Mouse (Mus musculus) ES-E14 (cell line): ENCODE measurements around the gene Robo2. TPM values are rescaled to one million over a fixed set of nuclear protein-coding genes. Genes with fewer than 3 reads are reported as not detected.

ENCODE experiments used
- DNase-seq: peaks from one replicate; pipeline ENCODE4 v3.0.0-alpha.2; 2013; ENCODE audit warnings: low read depth, low spot score
- H3K27ac ChIP-seq: 2 replicates; pipeline ENCODE4 v1.5.1; 2012; ENCODE audit warnings: low read depth, mild to moderate bottlenecking, low read length, moderate library complexity, mixed read lengths; ENCODE audit not compliant: poor library complexity, insufficient read depth, severe bottlenecking
- H3K36me3 ChIP-seq: 2 replicates; pipeline ENCODE4 v1.6.1; 2012; ENCODE audit warnings: mild to moderate bottlenecking, low read length, moderate library complexity, mixed read lengths; ENCODE audit not compliant: control insufficient read depth, poor library complexity, insufficient read depth, severe bottlenecking
- H3K4me1 ChIP-seq, 2 experiments: fragments of 150-350 bp in 1 of 2; sonication (generic) in 1 of 2; 2 replicates each; pipeline ENCODE4 v1.6.1; 2012; ENCODE audit warnings: low read length in 2 of 2, mild to moderate bottlenecking in 1 of 2, mixed read lengths in 1 of 2; ENCODE audit not compliant: control insufficient read depth in 2 of 2, insufficient read depth in 2 of 2, poor library complexity in 1 of 2
- H3K4me3 ChIP-seq, 2 experiments: fragments of 150-350 bp in 1 of 2; sonication (generic) in 1 of 2; 2 replicates each; pipeline ENCODE4 v1.5.1; 2012; ENCODE audit warnings: low read length in 2 of 2, low read depth in 1 of 2, mild to moderate bottlenecking in 1 of 2, mixed read lengths in 1 of 2; ENCODE audit not compliant: insufficient read depth in 1 of 2, poor library complexity in 1 of 2, severe bottlenecking in 1 of 2
- H3K9ac ChIP-seq: 2 replicates; pipeline ENCODE4 v1.6.1; 2012; ENCODE audit warnings: low read depth, mild to moderate bottlenecking, low read length, mixed read lengths; ENCODE audit not compliant: poor library complexity, insufficient read depth, severe bottlenecking
- H3K9me3 ChIP-seq: fragments of 150-350 bp; sonication (generic); 2 replicates; pipeline ENCODE4 v1.6.1; 2012; ENCODE audit warnings: low read depth, mild to moderate bottlenecking, low read length; ENCODE audit not compliant: control insufficient read depth, insufficient read depth
- CHD2 ChIP-seq: IDR thresholded peaks from 2 replicates; pipeline ENCODE4 v1.6.1; 2014; ENCODE audit warnings: mild to moderate bottlenecking, low read depth, low read length, inconsistent platforms
- HCFC1 ChIP-seq: IDR thresholded peaks from 2 replicates; pipeline ENCODE4 v1.6.1; 2012; ENCODE audit warnings: low read length, inconsistent platforms, borderline replicate concordance; ENCODE audit not compliant: insufficient read depth
- MAFK ChIP-seq: IDR thresholded peaks from 2 replicates; pipeline ENCODE4 v1.6.1; 2014; ENCODE audit warnings: mild to moderate bottlenecking, low read depth, low read length, inconsistent platforms; ENCODE audit not compliant: insufficient read depth
- ZC3H11A ChIP-seq: IDR thresholded peaks from 2 replicates; pipeline ENCODE4 v1.6.1; 2012; ENCODE audit warnings: low read depth, mild to moderate bottlenecking, inconsistent platforms, low read length, borderline replicate concordance
- ZNF384 ChIP-seq: IDR thresholded peaks from 2 replicates; pipeline ENCODE4 v1.6.1; 2012; ENCODE audit warnings: low read depth, low read length, inconsistent platforms
- in situ Hi-C, 2 experiments: fragments of 600-800 bp; cut with MboI; formaldehyde crosslinking; loops; one replicate each; pipeline ENCODE4 v1.15.1; 2025; ENCODE audit warnings: low sequenced_read_pairs in 2 of 2, inconsistent platforms in 1 of 2; ENCODE audit not compliant: unreplicated experiment in 2 of 2
- total RNA-seq: library from RNA; depleted of rRNA; stranded (reverse); fragments of 300-350 nt; gene quantifications from 2 replicates; pipeline ENCODE4 v1.2.3, GENCODE M21; 2012

Robo2 gene
- total RNA-seq, 1 experiment, result 5.5 TPM

GRCm38 (mm10) chr16:74276855-74277573 lies 134.6 kb downstream of the Robo2 start:
- DNase-seq, result no peak
- H3K4me3 ChIP-seq, result no peak overlapping the region
- H3K36me3 ChIP-seq, result no peaks in the 10 kb centered on the region
- H3K4me1 ChIP-seq, result no peaks in the 10 kb centered on the region
- H3K27ac ChIP-seq, result no peak overlapping the region
- in situ Hi-C loops, result no loop called here
- H3K9me3 ChIP-seq, result no peaks in the 10 kb centered on the region
- no peak overlapping the region for H3K9ac ChIP-seq
- no peak for TF ChIP-seq ZC3H11A
- no peak for TF ChIP-seq HCFC1
- no peak for TF ChIP-seq MAFK
- no peak for TF ChIP-seq CHD2
- TF ChIP-seq ZNF384, result no peak

DNA sequence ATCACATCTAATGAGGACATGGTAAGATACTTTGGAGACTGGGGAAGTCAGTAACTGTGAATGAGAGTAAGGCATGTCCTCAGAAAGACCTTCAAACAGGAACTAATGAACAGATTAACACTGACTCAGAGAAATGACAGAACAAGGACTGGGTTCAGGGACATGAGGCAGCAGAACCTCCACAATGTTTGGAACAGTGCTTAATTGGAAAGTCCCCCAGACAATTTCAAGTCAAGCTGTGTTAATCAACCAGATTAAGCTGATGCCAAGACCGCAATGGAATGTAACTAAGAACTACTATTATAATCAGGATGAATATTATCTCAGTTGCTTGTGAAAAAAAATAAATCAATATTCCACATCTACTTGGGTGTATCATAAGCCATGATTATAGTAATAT lies 137.0 kb downstream of the Robo2 start:
- DNase-seq, result no peak
- Histone ChIP-seq H3K9ac (no peak overlapping the region), H3K36me3 (no peaks in the 10 kb centered on the region), H3K9me3 (no peaks in the 10 kb centered on the region), H3K4me3 (no peak overlapping the region), H3K4me1 (no peaks in the 10 kb centered on the region), H3K27ac (no peak overlapping the region)
- no peak for TF ChIP-seq ZC3H11A
- no peak for TF ChIP-seq MAFK
- no peak for TF ChIP-seq CHD2
- TF ChIP-seq ZNF384, result no peak
- no peak for TF ChIP-seq HCFC1
- in situ Hi-C loops, result no loop called here

GRCm38 (mm10) chr16:74272993-74273392 lies 138.6 kb downstream of the Robo2 start:
- Histone ChIP-seq H3K4me3 (no peak overlapping the region), H3K9me3 (no peaks in the 10 kb centered on the region), H3K27ac (no peak overlapping the region), H3K36me3 (no peaks in the 10 kb centered on the region), H3K4me1 (no peaks in the 10 kb centered on the region), H3K9ac (no peak overlapping the region)
- in situ Hi-C loops, result no loop called here
- DNase-seq, result no peak
- TF ChIP-seq ZNF384 (no peak), MAFK (no peak), HCFC1 (no peak), ZC3H11A (no peak)

GRCm38 (mm10) chr16:74258241-74258640 lies 153.4 kb downstream of the Robo2 start:
- no peak overlapping the region for H3K9ac ChIP-seq
- H3K36me3 ChIP-seq, result no peaks in the 10 kb centered on the region
- H3K4me3 ChIP-seq, result no peak overlapping the region
- no peak overlapping the region for H3K27ac ChIP-seq
- H3K9me3 ChIP-seq, result no peaks in the 10 kb centered on the region
- TF ChIP-seq ZC3H11A (no peak), ZNF384 (no peak), MAFK (no peak), HCFC1 (no peak), CHD2 (no peak)
- no peaks in the 10 kb centered on the region for H3K4me1 ChIP-seq
- no peak for DNase-seq
- in situ Hi-C loops, result no loop called here
